Mouse (Mus musculus): ENCODE results near the gene Foxred1. TPM values are rescaled to one million over a fixed set of nuclear protein-coding genes. Genes with fewer than 3 reads are reported as not detected.

Foxred1 gene
- polyA plus RNA-seq, 1 experiment from 2014 or later, result 40.8 TPM

DNA sequence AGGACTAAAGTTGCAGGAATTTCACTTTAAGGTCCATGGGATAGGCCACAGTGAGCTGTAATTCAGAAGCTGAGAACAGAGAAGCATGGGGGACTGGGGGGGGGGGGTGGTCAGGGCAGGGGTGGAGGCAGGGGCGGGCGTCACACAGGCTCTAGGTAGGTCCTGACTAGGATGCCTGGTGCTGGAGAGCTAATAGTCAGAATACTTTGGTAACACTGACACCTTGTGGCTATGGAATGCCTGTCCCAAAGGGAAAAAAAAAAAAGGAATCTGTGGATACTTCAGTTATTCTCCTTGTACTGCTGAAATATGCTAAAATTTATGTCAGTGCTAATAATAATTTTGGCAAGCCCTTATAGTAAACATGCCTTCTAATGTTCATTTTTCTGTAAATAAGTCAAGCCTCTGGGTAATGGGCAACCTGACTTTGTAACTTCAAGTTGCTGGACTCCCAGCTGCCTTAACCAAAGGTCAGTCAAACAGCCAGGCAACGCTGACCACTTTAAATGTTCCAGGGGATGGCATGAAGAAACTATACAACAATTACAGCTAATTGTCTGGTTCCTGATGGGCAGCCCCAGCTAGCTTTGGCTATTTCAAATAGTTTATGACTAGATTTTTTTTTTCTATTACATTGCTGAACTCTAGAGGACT lies 44.6 kb downstream of the Foxred1 start:
- ATAC-seq (ENCODE audit: insufficient number of reproducible peaks, low FRiP score, low TSS enrichment, low read depth), result no peak
- Histone ChIP-seq H3K9me3 (replicated peaks) (no peaks in the 10 kb centered on the region), H3K27me3 (no peaks in the 10 kb centered on the region), H3K36me3 (peaks cover 12% of the 10 kb centered on the region; the same call in 1 of the 2 replicates), H3K4me3 (replicated peaks) (no peak overlapping the region), H3K27ac (replicated peaks) (no peak overlapping the region), H3K4me2 (replicated peaks) (no peak overlapping the region), H3K4me1 (no peaks in the 10 kb centered on the region), H3K9ac (no peak overlapping the region)
- WGBS, result 31% methylated on average over 3 of the region's 3 CpGs

DNA sequence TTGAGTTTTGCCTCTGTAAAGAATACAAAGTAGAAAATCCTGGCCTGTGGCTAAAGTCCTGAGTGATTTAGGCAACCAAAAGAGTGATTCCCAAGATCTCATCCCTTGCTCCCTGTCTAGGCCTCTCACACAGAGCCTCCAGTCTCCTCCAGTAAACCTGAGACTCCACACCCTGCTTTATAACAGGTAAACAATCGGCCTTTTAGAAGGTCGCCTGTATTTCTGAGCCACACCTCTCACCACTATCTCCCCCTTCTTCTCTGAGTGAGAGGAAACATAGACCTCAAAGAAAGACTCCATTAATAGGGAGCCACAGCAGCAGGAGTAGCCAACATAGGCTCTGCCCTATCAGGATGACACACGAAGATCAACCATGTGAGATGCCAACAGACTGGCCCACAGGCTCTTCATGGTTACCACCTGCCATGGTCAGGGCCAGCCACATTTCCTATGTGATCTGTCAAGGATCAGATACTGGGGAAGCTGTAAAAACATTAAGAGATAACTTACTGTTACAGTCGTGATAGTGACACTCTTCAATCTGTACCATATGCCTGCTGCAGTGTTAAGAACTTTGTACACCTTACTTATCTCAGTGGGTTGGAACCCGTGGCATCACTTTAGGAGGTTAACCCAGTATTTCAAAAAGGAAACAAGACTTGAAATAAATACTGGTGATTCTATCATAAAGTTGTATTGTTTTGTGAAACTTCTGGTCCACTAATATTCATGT lies 46.5 kb downstream of the Foxred1 start:
- no peak overlapping the region for H3K9ac ChIP-seq
- WGBS, result 71% methylated on average over 5 of the region's 5 CpGs
- ATAC-seq (ENCODE audit: insufficient number of reproducible peaks, low FRiP score, low TSS enrichment, low read depth), result no peak
- no peak overlapping the region for H3K4me3 ChIP-seq (replicated peaks)
- H3K27me3 ChIP-seq, result no peaks in the 10 kb centered on the region
- H3K27ac ChIP-seq (replicated peaks), result no peak overlapping the region
- no peak overlapping the region for H3K4me2 ChIP-seq (replicated peaks)
- H3K9me3 ChIP-seq (replicated peaks), result no peaks in the 10 kb centered on the region
- peaks cover 3% of the 10 kb centered on the region; the same call in 1 of the 2 replicates for H3K36me3 ChIP-seq
- H3K4me1 ChIP-seq, result peaks cover 5% of the 10 kb centered on the region; the same call in 1 of the 2 replicates

DNA sequence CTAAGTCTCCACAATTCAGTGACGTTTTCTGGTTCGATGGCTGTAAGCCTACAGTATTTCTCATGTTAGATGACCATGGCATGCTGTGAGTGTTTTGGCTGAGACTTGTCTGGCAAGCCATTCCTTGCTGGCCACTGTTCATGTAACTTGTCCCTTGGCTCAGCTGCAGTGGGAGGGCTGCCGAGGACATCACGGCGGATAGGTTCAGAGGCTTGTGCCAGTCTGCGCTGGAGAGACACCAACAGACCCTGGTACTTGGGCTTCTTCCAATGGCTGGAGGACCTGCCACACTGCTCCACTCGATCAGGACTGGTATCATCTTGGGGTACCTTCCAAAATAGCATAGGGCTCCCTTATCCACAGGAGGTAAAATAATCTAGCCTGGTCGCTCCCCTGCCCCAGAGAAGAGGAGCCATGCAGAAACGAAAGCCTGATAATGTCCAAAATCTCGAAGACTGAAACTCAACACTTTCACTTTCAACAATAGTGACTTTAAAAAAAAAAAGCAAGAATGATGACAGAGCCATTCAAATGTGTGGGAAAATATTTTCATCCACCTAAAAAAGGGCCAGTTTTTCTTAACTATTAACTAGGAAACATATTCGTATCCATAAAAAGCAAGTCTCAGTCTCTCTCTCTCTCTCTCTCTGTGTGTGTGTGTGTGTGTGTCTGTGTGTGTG lies 47.7 kb downstream of the Foxred1 start:
- no peak overlapping the region for H3K4me2 ChIP-seq (replicated peaks)
- no peaks in the 10 kb centered on the region for H3K36me3 ChIP-seq
- no peaks in the 10 kb centered on the region for H3K27me3 ChIP-seq
- ATAC-seq (ENCODE audit: insufficient number of reproducible peaks, low FRiP score, low TSS enrichment, low read depth), result no peak
- H3K9me3 ChIP-seq (replicated peaks), result no peaks in the 10 kb centered on the region
- H3K4me3 ChIP-seq (replicated peaks), result no peak overlapping the region
- H3K9ac ChIP-seq, result no peak overlapping the region
- H3K4me1 ChIP-seq, result peaks cover 5% of the 10 kb centered on the region; the same call in 1 of the 2 replicates
- 88% methylated on average over 11 of the region's 11 CpGs for WGBS
- H3K27ac ChIP-seq (replicated peaks), result no peak overlapping the region

DNA sequence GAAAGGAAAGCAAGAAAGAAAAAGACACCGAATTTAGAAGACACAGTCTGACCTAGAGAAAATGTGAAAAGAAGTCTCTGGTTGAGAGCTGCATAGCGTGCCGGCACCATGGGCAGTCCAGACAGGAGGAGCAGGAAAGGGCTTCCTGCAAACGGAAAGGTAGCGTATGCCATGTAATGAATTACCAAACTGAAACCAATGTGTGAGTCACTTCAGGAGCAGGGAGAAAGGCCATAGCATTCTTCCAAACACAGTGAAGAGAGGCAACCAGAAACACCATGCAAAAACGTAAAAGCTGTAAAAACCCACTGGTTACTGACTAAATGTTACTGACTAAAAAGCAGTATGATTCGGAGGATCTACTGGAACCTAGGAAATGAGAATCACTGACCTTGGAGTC lies 49.1 kb downstream of the Foxred1 start:
- no peaks in the 10 kb centered on the region for H3K9me3 ChIP-seq (replicated peaks)
- 85% methylated on average over 7 of the region's 7 CpGs for WGBS

DNA sequence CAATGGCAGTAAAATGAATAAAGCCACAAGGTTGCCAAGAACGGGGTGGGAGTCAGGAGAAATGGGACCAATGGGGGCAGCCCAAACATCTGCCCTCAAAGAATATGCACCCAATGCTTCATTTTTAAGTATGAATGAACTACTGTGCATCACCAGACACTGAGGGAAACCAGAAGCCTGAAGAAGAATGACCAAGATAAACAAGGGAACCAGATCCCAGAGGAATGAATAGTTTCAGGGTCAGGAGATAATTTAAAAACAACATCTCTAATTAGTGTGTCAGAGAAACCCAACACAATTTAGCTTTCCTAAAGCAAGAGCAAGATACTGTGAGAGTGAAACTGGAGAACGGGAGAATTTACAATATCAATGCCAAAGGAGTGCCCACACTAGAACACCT lies 50.2 kb downstream of the Foxred1 start:
- no peak overlapping the region for H3K9ac ChIP-seq
- no peak overlapping the region for H3K4me2 ChIP-seq (replicated peaks)
- ATAC-seq (ENCODE audit: insufficient number of reproducible peaks, low FRiP score, low TSS enrichment, low read depth), result no peak
- no peaks in the 10 kb centered on the region for H3K9me3 ChIP-seq (replicated peaks)
- WGBS, result 61% methylated on average over 2 of the region's 2 CpGs
- no peaks in the 10 kb centered on the region for H3K27me3 ChIP-seq
- H3K36me3 ChIP-seq, result no peaks in the 10 kb centered on the region
- no peak overlapping the region for H3K4me3 ChIP-seq (replicated peaks)
- no peak overlapping the region for H3K27ac ChIP-seq (replicated peaks)
- H3K4me1 ChIP-seq, result peaks cover 23% of the 10 kb centered on the region

More for the DNA sequence above, 49.1 kb downstream of the Foxred1 start:
- Histone ChIP-seq H3K4me1 (peaks cover 12% of the 10 kb centered on the region), H3K36me3 (no peaks in the 10 kb centered on the region), H3K27ac (replicated peaks) (no peak overlapping the region), H3K27me3 (no peaks in the 10 kb centered on the region), H3K4me3 (replicated peaks) (no peak overlapping the region), H3K4me2 (replicated peaks) (no peak overlapping the region), H3K9ac (no peak overlapping the region)
- no peak for ATAC-seq (ENCODE audit: insufficient number of reproducible peaks, low FRiP score, low TSS enrichment, low read depth)

DNA sequence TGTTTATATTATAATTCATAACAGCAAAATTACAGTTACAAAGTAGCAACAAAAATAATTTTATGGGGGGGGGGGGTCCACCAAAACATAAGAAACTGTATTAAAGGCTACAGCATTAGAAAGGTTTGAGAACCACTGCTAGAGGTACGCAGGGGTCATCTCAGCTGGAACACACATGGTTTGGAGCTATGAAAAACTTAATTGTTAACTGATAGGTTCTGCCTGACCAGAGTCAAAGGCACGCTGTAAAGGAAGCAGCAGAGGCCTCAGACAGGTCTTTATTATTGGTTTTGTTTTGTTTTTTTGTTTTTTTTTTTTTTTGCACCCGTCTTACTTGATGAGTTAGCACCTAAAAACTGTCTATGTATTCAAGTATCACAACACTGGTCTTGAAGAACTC lies 52.4 kb downstream of the Foxred1 start:
- H3K4me3 ChIP-seq (replicated peaks), result no peak overlapping the region
- no peaks in the 10 kb centered on the region for H3K36me3 ChIP-seq
- WGBS, result 78% methylated on average over 3 of the region's 3 CpGs
- no peak for ATAC-seq (ENCODE audit: insufficient number of reproducible peaks, low FRiP score, low TSS enrichment, low read depth)
- H3K4me2 ChIP-seq (replicated peaks), result no peak overlapping the region
- H3K27me3 ChIP-seq, result no peaks in the 10 kb centered on the region
- H3K4me1 ChIP-seq, result peaks cover 27% of the 10 kb centered on the region
- H3K9ac ChIP-seq, result no peak overlapping the region
- H3K9me3 ChIP-seq (replicated peaks), result no peaks in the 10 kb centered on the region
- H3K27ac ChIP-seq (replicated peaks), result no peak overlapping the region

DNA sequence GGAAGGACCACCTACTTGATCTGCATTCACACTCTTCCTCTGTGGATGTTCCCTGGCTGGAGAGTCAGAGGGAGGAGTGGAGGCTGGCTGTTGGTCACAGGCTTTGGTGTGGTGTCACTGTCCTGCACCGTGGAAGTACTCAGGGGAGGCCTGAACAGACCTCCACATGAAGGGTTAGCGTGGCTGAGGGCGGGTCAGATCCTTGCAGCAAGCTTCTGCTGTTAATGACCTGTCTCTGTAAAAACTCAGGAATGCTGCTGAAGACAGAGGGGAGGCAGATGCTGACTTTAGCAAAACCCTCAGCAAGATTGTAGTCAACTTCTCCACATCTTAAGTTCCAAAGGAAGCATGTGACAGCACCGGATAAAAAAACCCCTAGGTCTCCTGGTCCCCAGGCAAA lies 54.0 kb downstream of the Foxred1 start:
- no peak overlapping the region for H3K4me3 ChIP-seq (replicated peaks)
- peak overlapping the region; percentile 92 for H3K27ac ChIP-seq (replicated peaks)
- H3K4me1 ChIP-seq, result peaks cover 27% of the 10 kb centered on the region
- H3K4me2 ChIP-seq (replicated peaks), result no peak overlapping the region
- no peaks in the 10 kb centered on the region for H3K27me3 ChIP-seq
- WGBS, result 66% methylated on average over 4 of the region's 4 CpGs
- no peak for ATAC-seq (ENCODE audit: insufficient number of reproducible peaks, low FRiP score, low TSS enrichment, low read depth)
- no peak overlapping the region for H3K9ac ChIP-seq
- no peaks in the 10 kb centered on the region for H3K9me3 ChIP-seq (replicated peaks)
- H3K36me3 ChIP-seq, result no peaks in the 10 kb centered on the region

DNA sequence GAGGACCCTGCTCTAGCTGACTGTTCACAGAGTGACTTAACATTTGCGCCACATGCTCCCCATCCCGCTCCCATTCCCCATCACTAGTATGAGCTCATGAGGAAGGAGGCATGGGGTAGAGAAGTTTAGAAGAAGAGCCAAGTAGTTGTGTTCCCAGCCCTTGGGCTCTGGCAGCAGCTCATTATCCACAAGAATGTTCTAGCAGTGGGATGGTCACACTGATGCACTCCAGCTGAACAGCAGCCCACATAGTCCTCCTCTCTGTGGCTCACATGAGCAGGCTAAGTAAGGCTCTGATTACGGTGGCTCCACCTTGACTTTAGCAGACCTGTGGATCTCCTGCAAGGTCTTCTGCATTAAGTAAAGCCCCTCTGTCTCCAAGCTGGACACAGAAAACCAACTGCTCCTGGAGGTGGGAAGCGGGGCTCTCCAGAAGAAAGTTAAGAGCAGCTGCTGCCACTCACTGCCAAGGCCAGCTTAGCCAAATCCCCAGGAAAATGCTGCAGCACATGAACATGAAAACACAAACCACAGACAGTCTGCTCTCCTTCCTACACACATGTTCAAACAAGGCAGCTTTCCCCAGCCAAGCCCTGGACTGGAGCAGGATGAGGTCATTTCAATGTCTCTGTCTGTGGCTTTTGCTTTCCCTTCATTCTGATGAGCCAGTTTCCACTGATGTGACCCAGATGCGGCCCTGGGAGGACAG lies 54.7 kb downstream of the Foxred1 start:
- no peaks in the 10 kb centered on the region for H3K27me3 ChIP-seq
- no peak overlapping the region for H3K4me2 ChIP-seq (replicated peaks)
- 57% methylated on average over 5 of the region's 5 CpGs for WGBS
- no peak overlapping the region for H3K9ac ChIP-seq
- no peaks in the 10 kb centered on the region for H3K9me3 ChIP-seq (replicated peaks)
- H3K4me3 ChIP-seq (replicated peaks), result no peak overlapping the region
- no peaks in the 10 kb centered on the region for H3K36me3 ChIP-seq
- ATAC-seq (ENCODE audit: insufficient number of reproducible peaks, low FRiP score, low TSS enrichment, low read depth), result peak; percentile 86
- H3K27ac ChIP-seq (replicated peaks), result peak overlapping the region; percentile 92
- H3K4me1 ChIP-seq, result peaks cover 27% of the 10 kb centered on the region

Other genes with a start within 250 kb of the Foxred1 start
- 42.8 and 47.3 TPM in 2 replicates for gene St3gal4, start 91.8 kb downstream of the Foxred1 start, polyA plus RNA-seq (2015; fragmentation: Nextera tagmentation; extraction: Ambion mirVana)
- 63.7 and 70.0 TPM in 2 replicates for gene Dcps, start 35.0 kb downstream of the Foxred1 start, polyA plus RNA-seq (2015; fragmentation: Nextera tagmentation; extraction: Ambion mirVana)
- gene Srpr, start 10.9 kb downstream of the Foxred1 start, polyA plus RNA-seq (2015; fragmentation: Nextera tagmentation; extraction: Ambion mirVana), result 145 and 157 TPM in 2 replicates
- 10.7 and 12.3 TPM in 2 replicates for gene Tirap, start 10.8 kb downstream of the Foxred1 start, polyA plus RNA-seq (2015; fragmentation: Nextera tagmentation; extraction: Ambion mirVana)
- gene Fam118b, start 56.8 kb upstream of the Foxred1 start, polyA plus RNA-seq (2015; fragmentation: Nextera tagmentation; extraction: Ambion mirVana), result 38.1 and 41.8 TPM in 2 replicates
- gene Rpusd4, start 56.8 kb upstream of the Foxred1 start, polyA plus RNA-seq (2015; fragmentation: Nextera tagmentation; extraction: Ambion mirVana), result 25.9 and 27.0 TPM in 2 replicates
- 15.3 and 16.3 TPM in 2 replicates for gene Cdon, start 210.1 kb upstream of the Foxred1 start, polyA plus RNA-seq (2015; fragmentation: Nextera tagmentation; extraction: Ambion mirVana)

All from embryonic facial prominence, embryonic 15.5 days (tissue).